Mouse (Mus musculus): ENCODE results near the gene Chst14. TPM values are rescaled to one million over a fixed set of nuclear protein-coding genes. Genes with fewer than 3 reads are reported as not detected.

Chst14 gene
- total RNA-seq, 2 experiments from 2014 or later = 2.3 to 2.4 TPM

GRCm38 (mm10) chr2:118902051-118903025 lies 24.0 kb upstream of the Chst14 start:
- peak in 1 of 2 experiments; percentile 29 for DNase-seq (ENCODE audit: low spot score in 2 of 2)
- intact Hi-C loops (cut with DNase I) = no loop called here

GRCm38 (mm10) chr2:118903333-118903741 lies 23.0 kb upstream of the Chst14 start:
- DNase-seq (ENCODE audit: low spot score in 2 of 2) = no peak
- intact Hi-C loops (cut with DNase I) = no loop called here

GRCm38 (mm10) chr2:118905433-118906117 lies 20.7 kb upstream of the Chst14 start:
- intact Hi-C loops (cut with DNase I) = no loop called here
- no peak for DNase-seq (ENCODE audit: low spot score in 2 of 2)

GRCm38 (mm10) chr2:118906118-118906492 lies 20.2 kb upstream of the Chst14 start:
- intact Hi-C loops (cut with DNase I) = no loop called here
- no peak for DNase-seq (ENCODE audit: low spot score in 2 of 2)

GRCm38 (mm10) chr2:118907781-118908180 lies 18.5 kb upstream of the Chst14 start:
- DNase-seq (ENCODE audit: low spot score in 2 of 2) = no peak
- intact Hi-C loops (cut with DNase I) = no loop called here

- DNase-seq (ENCODE audit: low spot score in 2 of 2) = no peak
- intact Hi-C loops (cut with DNase I) = no loop called here
Observed at GRCm38 (mm10) chr2:118909151-118909550, 17.1 kb upstream of the Chst14 start.

GRCm38 (mm10) chr2:118910605-118911278 lies 15.6 kb upstream of the Chst14 start:
- intact Hi-C loops (cut with DNase I) = no loop called here

GRCm38 (mm10) chr2:118912706-118913105 lies 13.6 kb upstream of the Chst14 start:
- no peak for DNase-seq (ENCODE audit: low spot score in 2 of 2)
- intact Hi-C loops (cut with DNase I) = no loop called here

More at GRCm38 (mm10) chr2:118910605-118911278, 15.6 kb upstream of the Chst14 start:
- no peak for DNase-seq (ENCODE audit: low spot score in 2 of 2)

GRCm38 (mm10) chr2:118913551-118914276 lies 12.6 kb upstream of the Chst14 start:
- intact Hi-C loops (cut with DNase I) = no loop called here
- no peak for DNase-seq (ENCODE audit: low spot score in 2 of 2)

- intact Hi-C loops (cut with DNase I) = no loop called here
- no peak for DNase-seq (ENCODE audit: low spot score in 2 of 2)
Observed at GRCm38 (mm10) chr2:118914685-118915084, 11.6 kb upstream of the Chst14 start.

GRCm38 (mm10) chr2:118916436-118916835 lies 9.9 kb upstream of the Chst14 start:
- intact Hi-C loops (cut with DNase I) = no loop called here
- DNase-seq (ENCODE audit: low spot score in 2 of 2) = no peak

GRCm38 (mm10) chr2:118918543-118918942 lies 7.8 kb upstream of the Chst14 start:
- intact Hi-C loops (cut with DNase I) = no loop called here

GRCm38 (mm10) chr2:118920428-118920827 lies 5.9 kb upstream of the Chst14 start:
- intact Hi-C loops (cut with DNase I) = no loop called here
- DNase-seq (ENCODE audit: low spot score in 2 of 2) = no peak

More at GRCm38 (mm10) chr2:118918543-118918942, 7.8 kb upstream of the Chst14 start:
- no peak for DNase-seq (ENCODE audit: low spot score in 2 of 2)

GRCm38 (mm10) chr2:118925952-118926351 lies 344 bp upstream of the Chst14 start:
- intact Hi-C loops (cut with DNase I) = no loop called here
- no peak for DNase-seq (ENCODE audit: low spot score in 2 of 2)

GRCm38 (mm10) chr2:118926998-118927739 lies 873 bp downstream of the Chst14 start:
- DNase-seq (ENCODE audit: low spot score in 2 of 2) = no peak
- intact Hi-C loops (cut with DNase I) = no loop called here

- DNase-seq (ENCODE audit: low spot score in 2 of 2) = no peak
- intact Hi-C loops (cut with DNase I) = no loop called here
Observed at GRCm38 (mm10) chr2:118941341-118941740, 15.0 kb downstream of the Chst14 start.

- intact Hi-C loops (cut with DNase I) = no loop called here
- DNase-seq (ENCODE audit: low spot score in 2 of 2) = no peak
Observed at GRCm38 (mm10) chr2:118943232-118943631, 16.9 kb downstream of the Chst14 start.

- no peak for DNase-seq (ENCODE audit: low spot score in 2 of 2)
- intact Hi-C loops (cut with DNase I) = no loop called here
Observed at GRCm38 (mm10) chr2:118948818-118949217, 22.5 kb downstream of the Chst14 start.

- DNase-seq (ENCODE audit: low spot score in 2 of 2) = no peak
- intact Hi-C loops (cut with DNase I) = no loop called here
Observed at GRCm38 (mm10) chr2:118949699-118950098, 23.4 kb downstream of the Chst14 start.
